Mouse (Mus musculus) embryo, embryonic 10 days (tissue): Measurements from ENCODE around the gene Tecta.

Source experiments
- DNase-seq: peaks from one replicate; pipeline ENCODE4 v3.0.0-alpha.2; 2015; ENCODE audit warnings: low spot score

Tecta gene

DNA sequence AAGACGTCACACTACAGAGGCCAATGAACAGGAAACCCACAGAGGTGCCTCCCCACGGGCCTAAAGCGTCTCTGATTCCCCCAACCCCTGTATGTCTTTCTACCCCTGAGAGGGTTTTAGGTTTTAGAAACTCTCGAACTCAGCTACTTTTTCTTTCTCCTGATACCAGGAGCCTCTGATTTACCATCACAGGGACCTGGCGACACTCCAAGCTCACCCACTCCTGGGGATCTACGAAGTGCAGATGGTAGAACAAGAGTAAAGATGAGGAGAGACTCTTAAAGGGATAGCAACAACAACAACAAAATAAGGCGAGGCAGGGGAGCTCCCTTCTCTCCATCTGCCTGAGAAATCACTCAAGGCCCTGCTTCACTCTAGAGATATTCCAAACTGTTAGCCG lies 12.7 kb downstream of the Tecta start:
- no peak for DNase-seq

DNA sequence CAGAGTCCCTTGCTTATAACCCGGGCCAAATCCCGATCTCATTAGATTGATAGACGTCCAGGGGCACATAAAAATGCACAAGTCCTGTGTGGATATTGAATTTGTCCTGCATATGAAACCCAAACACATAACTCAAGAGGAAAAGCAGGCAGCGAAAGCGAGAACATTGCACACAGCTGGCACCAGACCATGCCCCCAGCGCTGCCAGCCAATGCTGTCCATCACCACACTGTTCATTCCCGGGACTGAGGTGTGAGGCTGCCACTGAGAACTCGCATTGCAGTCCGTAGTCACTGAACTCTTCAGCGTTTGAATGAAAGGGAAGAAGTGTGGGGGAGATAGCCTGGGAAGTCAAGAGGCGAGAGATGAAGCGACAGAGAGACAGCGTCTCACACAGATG lies 14.1 kb downstream of the Tecta start:
- DNase-seq: no peak

DNA sequence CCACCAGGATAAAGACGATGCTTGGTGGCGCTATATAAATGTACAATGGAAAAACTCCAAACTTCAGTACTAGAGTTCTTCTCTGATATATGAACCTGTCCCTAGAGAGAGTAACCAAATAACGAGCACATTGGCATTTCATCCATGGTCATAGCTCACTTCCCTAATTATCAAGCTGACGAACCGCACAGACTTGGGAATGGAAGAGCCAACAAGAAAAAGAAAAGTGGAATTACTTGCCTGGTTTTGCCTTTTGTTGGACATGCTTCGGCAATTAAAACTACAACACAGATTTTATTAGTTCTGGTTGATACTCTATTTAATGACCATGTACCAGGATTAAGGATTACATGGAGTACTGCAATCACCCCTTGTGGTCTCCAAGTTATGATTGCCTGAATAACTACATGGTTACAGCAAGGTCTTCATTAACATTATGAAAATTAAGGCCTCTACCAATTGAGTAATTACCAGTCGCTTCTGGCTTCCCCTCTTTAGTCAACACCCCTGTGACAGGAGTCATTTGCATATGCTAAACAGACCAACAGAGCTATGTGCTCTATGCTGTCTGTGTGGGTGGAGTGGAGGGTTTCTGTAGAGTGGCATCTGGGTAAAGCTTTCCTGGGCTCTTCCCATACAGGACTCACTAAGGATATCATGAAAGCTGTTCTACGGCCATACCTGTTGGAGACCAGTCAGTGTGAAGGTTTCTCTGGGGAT lies 16.9 kb downstream of the Tecta start:
- no peak for DNase-seq

DNA sequence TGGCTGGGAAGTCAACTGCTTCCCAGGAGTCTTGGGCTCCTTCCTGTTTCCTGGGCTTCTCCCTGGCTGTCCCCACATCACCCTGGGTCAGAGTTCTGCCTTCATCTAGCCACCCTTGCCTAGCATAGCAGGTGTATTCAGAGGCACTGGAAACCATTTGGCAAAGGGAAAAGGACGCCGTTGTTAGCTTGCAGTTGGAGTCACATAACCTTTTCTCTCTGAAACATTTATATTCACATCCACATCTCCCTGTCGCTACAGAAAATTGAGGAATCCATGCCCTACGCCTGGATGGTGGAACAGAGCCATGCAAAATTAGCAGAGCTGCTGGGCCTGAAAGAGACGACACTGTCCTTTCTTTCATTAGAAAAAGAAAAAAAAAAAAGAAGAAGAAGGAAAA lies 17.7 kb downstream of the Tecta start:
- no peak for DNase-seq

DNA sequence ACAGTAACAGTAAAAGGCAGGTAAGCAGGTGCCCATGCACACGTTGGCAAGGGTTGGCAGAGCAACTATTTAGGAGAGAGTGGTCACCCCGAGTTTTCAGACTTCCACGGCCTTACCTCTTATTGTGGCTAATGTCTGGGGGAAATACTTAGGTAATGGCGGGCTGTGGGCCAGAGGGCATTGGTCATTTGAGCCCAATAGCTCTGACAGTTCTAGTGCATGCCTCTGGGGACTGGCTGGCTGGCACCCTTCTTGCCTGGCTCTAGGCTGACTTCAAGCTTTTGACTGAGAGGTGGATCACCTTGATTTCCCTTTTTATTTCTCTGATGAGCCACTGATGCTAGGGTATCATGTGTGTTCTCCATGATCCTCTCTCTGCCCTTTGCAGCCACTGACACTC lies 21.7 kb downstream of the Tecta start:
- no peak for DNase-seq

DNA sequence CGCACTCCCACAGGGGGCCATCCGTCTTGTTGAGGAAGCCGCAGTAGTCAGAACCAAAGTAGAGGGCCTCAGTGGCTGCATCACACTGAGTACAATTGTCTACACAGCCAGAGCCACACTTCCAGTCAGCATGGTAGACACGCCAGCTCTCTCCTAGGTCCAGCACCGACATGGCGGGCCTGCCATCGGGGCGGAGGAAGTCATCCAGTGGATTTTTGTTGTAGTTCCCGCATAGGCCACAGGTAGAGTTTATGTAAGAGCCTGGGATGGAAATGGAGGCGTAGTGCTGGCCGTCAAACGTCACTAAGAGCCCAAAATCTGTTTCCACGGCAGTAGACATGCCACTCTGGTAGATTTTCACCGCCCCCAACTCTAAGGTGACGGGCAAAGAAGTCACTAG lies 22.1 kb downstream of the Tecta start:
- DNase-seq: no peak

DNA sequence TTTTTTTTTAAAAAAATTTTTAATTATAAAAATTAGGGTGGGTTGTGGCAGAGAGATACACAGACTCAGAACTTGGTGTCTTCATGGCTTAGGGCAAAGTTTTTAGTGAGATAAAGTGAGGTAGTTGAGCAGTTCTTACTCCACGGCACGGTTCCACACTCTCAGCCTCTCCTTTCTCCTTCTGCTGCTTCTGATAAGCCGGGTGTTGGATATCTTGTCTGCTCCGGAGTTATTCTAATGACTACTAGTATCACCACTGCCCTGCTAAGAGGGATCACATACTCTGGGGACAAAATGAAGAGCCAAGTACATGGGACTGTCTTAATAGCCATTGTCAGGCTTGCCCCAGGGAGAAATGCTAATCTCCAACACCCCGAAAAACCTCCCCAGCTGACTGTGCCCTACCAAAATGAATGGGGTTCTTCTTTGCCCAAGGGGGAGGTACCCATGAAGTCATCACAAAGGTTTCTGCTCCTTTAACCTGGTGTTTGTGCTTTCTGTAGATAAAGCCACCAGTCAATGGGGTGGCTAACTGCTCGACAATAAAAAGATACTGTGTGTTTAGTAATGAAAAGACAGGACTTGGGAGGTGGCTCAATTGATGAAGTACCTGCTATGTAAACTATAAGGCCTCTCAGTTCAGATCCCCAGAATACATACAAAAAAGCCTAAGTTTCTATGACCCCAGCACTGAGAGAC lies 27.9 kb downstream of the Tecta start:
- DNase-seq: no peak

DNA sequence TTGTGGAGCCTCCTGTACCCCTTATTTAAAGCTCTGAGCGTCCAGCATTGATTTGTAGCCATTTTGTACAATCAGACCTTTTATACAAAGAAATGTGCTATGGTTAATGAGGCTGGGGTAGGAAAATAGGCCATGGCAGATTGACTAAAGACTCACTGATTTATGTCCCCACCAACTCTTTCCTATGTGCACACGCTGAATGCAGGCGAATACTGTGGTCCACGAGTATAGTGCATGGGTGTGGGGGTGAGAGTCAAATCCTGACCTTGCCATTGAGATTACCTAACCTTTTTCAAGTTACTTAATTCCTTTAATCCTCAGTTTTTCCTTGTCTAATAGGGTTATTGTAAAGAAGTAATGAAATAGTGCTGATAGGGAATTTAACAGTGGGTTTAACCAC lies 42.1 kb downstream of the Tecta start:
- DNase-seq: no peak

DNA sequence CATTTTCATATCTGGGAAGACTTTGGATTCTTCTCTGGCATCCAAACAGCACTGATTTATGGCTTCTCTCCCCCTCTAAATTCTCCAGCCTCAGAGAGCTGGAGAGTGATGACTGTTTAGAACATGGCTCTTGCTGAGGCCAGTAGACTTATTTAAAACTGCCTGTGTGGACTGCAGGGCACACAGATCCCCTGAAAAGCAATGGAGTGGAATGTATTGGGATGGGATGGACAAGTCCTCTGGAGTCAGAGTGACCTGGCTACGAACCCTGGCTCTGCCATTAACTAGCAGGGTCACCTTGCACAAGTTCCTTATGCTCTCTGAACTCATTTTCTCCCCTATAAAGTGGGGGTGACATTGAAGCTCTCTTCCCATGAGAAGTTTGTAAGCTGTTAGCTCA lies 44.9 kb downstream of the Tecta start:
- DNase-seq: no peak

DNA sequence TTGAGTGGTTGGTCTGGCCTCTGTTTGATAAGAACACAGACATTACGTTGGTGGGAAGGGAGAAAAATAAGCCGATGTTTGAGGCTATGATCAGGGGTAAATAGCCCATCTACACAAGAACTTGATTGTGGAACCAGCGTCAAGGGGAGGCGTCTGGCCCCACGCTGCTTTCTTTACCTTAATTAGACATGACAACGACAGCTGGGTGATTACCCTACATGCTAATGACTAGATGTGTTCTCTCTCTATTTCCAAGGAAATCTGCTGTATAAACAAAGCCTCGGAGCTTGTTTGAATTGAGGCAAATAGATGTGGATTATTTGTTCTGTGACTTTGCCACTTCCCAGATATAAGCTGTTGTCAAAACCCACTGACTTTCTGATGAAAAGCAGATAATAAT lies 49.9 kb downstream of the Tecta start:
- no peak for DNase-seq

DNA sequence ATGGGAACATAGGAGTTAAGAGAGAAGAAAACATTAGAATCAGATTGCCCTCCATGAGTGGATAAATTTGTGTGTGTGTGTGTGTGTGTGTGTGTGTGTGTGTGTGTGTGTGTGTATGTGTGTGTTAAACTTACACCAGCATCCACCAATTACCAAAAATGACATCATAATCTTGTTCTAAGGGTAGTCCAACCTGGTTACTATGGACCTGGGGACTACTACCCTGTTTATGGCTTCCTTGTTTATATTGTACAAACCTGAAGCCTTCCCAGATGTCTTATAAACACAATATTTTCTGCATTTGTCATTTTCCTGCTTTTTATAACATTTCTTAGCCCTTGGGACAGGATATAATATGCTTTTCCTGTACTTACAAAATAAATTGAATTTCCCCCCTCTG lies 53.4 kb downstream of the Tecta start:
- DNase-seq: no peak

DNA sequence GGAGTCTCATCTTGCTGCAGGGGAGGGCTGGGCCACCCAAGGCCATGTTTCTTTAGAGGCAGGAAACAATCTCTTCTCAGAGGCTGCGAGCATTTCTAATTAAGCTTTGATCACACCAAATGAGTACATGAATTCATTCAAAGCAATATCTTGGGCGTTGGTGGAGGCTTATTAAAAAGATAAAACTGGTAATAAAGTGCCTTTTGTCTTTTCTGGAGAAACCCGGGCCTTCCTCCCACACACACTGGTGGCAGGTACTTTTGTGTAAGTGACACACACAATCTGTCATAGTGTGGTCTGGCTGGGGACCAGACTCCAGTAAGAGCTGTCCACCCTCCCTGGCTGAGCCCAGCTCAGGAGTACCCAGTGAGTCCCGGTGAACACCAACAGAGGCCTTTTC lies 60.6 kb downstream of the Tecta start:
- no peak for DNase-seq

DNA sequence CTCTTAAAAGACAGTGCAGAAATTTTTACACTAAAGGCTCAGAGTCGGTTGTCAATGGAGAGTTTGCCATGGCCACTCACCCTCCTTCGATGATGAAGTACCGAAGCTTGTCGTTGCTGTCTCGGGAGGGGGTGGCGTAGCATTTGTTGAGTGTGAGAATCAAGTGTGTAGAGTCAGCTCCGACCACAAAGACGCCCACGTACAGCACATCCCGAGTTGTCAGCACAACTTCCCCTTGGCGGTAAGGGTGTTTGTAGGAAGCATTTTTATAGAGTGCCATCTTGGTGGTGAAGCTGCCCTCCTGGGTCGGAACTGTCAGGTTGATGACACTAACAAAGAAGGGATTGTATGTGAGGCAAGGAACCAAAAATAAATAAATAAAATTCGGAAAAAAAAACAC lies 62.7 kb downstream of the Tecta start:
- no peak for DNase-seq

DNA sequence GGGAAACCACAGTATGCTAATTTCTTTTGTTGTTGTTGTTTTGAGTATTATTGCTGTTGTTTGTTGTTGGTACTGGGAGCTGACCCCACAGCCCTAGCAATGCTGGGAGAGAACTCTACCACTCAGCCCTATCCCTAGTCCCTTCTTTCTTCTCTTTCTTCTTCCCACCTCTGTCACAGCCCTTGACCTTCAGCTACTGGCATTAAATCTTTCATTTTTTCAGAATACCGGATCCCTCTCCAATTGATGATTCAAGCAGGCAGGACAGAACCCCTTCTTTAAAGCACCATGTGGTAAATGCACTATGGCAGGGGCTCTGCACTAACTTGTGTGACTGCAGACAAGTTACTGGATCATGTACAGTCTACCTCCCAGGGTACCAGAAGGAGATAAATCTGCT lies 63.2 kb downstream of the Tecta start:
- DNase-seq: no peak

DNA sequence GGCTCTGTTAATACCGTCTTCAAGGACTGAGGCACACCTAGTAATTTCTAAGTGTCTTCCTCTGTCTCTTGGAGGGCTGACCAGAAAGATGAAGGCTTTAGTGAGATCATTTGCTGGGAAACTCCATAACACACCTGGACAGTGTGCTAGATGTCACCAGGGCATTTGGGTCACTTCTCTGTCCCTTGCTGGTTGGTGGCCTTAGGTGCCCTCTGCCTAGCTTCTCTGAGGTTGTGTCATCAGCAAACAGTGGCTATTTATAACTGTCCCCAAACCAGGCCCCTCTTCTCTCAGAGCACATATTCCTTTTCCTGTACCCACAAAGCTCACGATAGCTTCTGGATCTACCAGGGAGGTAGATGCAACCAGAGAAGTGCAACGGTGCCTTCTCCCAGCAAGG lies 64.8 kb downstream of the Tecta start:
- no peak for DNase-seq

DNA sequence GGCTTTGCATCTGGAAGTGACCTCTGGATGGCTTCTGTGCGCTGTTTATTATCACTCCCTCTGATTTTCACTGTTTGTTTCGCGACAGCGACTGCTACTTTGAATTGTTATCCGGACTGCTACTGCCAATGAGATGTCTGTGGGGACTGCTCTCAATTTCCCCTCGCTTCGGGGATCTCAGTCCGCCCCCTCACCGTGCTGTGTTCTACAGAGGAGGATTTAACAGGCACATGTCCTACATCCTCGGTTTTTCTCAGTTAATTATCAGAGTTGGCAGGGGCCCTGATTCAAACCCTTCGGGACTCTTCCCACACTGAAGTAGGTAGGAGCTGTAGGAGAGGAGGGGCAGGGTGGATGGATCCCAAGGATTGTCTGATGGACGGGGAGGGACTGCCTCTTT lies 67.0 kb downstream of the Tecta start:
- DNase-seq: no peak

DNA sequence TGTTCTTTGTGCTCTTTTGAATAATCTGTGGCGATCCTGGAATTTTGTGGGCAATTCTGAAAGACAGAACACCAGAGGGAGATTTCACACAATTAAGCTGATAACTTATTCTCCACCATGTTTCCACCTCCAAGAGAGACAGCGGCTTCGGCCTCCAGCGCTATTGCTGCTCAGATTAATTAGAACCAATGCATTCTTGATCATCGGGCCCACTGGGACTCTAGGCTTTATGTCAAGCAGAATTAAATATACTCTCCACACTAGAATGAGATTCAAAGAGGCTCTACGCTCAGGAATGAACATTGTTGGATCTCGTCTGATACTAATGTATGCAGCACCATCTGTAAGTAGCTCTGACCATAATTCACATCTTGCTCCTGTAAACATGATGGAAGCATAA lies 68.4 kb downstream of the Tecta start:
- DNase-seq: no peak

DNA sequence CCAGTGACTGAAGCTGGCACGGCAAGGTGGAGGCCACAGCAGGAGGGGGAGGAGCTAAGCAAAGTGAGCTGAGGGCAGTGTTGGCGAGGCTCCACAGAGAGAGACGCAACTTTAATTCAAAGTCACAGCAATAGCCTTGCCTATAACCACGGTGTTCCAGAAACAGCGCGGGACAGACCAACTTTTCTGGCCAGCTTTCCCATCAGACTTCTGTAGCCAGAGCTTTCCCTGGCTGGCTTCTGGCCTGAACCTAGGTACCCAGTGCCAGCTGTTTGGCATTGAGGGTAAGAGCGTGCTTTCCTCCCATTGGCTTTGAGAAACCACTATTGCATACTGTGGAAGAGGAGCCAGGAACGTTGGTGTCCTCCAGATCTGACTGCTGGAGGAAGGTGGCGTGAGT lies 70.0 kb downstream of the Tecta start:
- DNase-seq: no peak

DNA sequence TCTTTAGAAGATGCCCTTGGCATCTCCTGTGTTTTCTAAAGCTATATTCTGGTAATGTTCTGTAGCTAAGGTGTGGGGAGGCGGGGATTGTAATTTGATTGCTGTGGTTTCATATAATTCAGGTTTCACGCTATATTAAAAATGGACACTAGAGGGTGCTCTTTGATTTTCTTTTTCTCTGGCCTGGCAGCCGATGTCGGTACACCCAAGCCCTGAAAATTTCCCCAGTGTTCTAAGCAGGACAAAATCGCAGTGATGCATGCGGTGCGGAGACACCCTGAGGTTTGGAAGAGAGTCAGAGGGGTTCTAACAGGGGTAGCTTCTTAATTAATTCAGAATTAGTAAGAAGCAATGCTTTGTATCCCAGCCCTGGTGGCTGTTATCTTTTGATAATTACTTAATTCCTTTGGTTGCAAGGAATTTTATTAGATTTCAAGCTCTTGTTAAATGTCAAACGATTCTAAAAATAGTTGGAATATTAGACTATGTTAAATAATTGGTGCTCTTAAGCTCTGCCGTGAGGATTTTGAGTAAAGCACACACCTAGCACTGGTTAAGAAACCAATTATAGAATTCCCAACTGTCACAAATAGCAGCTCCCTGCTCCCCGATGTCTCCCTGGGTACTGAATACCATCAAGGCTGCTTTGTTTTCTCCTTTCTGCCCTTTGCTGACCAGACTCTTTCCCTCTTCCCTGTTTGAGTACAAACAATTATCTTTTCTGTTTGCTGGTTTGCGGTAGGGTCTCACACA lies 72.9 kb downstream of the Tecta start:
- DNase-seq: peak; percentile 63

DNA sequence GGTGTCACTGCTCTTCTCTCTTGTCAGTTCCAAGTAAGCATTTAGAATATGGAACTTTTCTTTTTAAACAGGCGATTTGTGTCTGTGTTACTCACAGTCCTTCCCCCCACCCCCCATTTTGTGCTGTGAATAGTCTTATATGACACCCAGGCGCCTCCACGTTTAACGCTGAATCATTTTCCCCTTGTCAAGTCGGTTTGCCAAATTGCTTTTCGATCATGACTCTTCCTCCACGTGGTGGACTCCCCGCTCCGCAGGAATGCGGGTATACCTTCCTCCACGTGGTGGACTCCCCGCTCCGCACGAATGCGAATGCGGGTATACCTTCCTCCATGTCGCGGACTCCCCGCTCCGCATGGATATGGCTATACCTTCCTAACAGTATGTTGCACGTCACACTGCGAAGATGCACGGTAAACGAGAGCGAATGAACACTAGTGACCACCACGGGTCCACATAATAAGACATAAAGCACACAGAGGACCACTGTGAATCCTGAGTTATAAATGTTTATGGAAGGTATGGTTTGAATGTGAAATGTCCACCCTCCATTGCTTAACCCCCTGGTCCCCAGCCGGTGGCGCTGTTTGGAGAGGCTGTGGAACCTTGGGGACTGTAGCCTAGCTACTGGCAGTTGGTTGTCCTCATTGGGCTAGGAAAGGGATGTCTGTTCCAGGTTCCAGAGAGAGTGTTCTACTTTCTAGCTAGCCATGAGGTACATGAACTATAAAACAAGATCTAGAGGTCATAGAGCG lies 74.9 kb downstream of the Tecta start:
- no peak for DNase-seq

DNA sequence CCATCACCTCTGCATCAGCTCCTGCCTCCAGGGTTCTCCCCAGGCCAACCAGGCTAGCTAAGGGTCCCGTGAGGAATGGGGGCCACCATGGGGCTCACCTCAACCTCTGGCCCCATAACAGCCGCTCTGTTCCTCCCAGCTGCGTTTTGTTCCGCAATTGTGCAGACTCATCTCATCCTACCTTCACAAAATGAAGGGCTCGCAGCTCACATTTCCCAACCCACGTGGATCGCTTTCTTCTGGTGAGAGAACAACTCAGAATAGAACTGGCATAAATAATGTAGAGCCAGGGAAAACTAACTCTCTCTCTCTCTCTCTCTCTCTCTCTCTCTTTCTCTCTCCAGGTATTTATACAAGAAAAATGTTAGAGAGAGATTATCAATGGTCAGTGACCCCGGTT lies 76.5 kb downstream of the Tecta start:
- no peak for DNase-seq

DNA sequence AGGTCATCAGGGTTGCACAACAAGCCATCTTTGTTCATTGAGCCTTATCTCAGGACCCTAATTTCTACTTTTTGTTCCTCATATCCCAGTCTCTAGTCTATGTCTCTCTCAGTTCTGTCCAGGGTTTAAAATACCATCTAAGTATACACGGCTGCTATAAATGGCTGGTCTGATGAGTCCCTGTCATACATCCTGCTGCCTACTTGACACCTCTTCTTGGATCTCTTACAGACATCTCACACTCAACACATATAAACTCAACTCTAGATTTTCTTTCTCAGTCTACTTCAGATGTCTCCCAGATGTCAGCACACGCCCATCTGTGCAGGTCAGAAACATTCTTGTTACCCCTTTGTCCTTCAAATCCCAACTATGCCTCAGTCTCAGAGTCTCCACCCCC lies 78.3 kb downstream of the Tecta start:
- no peak for DNase-seq

DNA sequence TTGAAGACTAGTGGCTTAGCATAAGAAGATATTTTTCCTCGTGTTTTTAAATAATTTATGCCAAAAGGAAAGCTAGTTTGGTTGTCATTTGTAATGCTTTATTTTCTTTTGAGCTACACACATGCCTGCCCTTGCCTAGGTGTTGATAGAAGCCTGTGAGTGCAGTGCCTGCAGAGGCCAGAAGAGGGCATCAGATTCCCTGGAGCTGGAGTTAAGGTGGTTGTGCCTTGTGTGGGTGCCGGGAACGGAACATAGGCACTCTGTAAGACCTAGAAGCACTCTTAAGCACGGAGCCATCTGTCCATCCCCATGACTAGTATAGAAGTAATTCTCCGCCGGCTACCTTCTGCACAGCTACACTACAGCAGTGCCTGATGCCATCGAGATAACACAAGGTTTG lies 79.1 kb downstream of the Tecta start:
- DNase-seq: no peak
